Mouse (Mus musculus): ENCODE results near the gene Aqp3. TPM values are rescaled to one million over a fixed set of nuclear protein-coding genes. Genes with fewer than 3 reads are reported as not detected.

The Aqp3 gene
- polyA plus RNA-seq, 1 experiment from 2014 or later = 0.08 TPM

- Histone ChIP-seq H3K4me2 (replicated peaks) (no peak overlapping the region), H3K9ac (replicated peaks) (no peak overlapping the region), H3K4me1 (replicated peaks) (peaks cover under 1% of the 10 kb centered on the region), H3K27me3 (0 out of 2 replicates have a peak, but pooled peaks cover 8% of the 10 kb centered on the region), H3K4me3 (replicated peaks) (no peak overlapping the region), H3K36me3 (no peaks in the 10 kb centered on the region), H3K9me3 (no peaks in the 10 kb centered on the region), H3K27ac (no peak overlapping the region)
- WGBS = 1% methylated on average over 2 of the region's 2 CpGs
- ATAC-seq = peak; percentile 74; the same call in 1 of the 2 replicates
Observed at GRCm38 (mm10) chr4:41129406-41129805, 31.4 kb upstream of the Aqp3 start.

- peaks cover 11% of the 10 kb centered on the region for H3K4me1 ChIP-seq (replicated peaks)
Observed at GRCm38 (mm10) chr4:41124180-41124951, 26.4 kb upstream of the Aqp3 start, which contains the start of gene Nol6. Gene Nol6 (minus strand): TSS chr4:41124455.

GRCm38 (mm10) chr4:41118706-41119292 lies 20.8 kb upstream of the Aqp3 start:
- Histone ChIP-seq H3K9ac (replicated peaks) (no peak overlapping the region), H3K4me3 (replicated peaks) (no peak overlapping the region), H3K9me3 (no peaks in the 10 kb centered on the region), H3K27ac (no peak overlapping the region), H3K4me2 (replicated peaks) (no peak overlapping the region), H3K36me3 (peaks cover 92% of the 10 kb centered on the region), H3K27me3 (no peaks in the 10 kb centered on the region), H3K4me1 (replicated peaks) (peaks cover 10% of the 10 kb centered on the region)
- 73% methylated on average over 11 of the region's 11 CpGs for WGBS
- ATAC-seq = peak; percentile 51

More at GRCm38 (mm10) chr4:41124180-41124951, 26.4 kb upstream of the Aqp3 start, which contains the start of gene Nol6:
- Histone ChIP-seq H3K27me3 (0 out of 2 replicates have a peak, but pooled peaks cover 4% of the 10 kb centered on the region), H3K36me3 (peaks cover 36% of the 10 kb centered on the region), H3K4me3 (replicated peaks) (peak within 1 kb of the TSS; percentile 73), H3K4me2 (replicated peaks) (peak within 1 kb of the TSS; percentile 92), H3K27ac (0 out of 2 replicates have a peak within 1 kb of the TSS, but pooled peaks have one; percentile 44), H3K9ac (replicated peaks) (peak within 1 kb of the TSS; percentile 74), H3K9me3 (no peaks in the 10 kb centered on the region)
- ATAC-seq = peak; percentile 100
- WGBS = 3% methylated on average over 29 of the region's 29 CpGs

GRCm38 (mm10) chr4:41116817-41117216 lies 18.8 kb upstream of the Aqp3 start:
- no peak overlapping the region for H3K4me3 ChIP-seq (replicated peaks)
- WGBS = 88% methylated on average over 3 of the region's 3 CpGs
- H3K27me3 ChIP-seq = no peaks in the 10 kb centered on the region
- H3K4me1 ChIP-seq (replicated peaks) = no peaks in the 10 kb centered on the region
- no peaks in the 10 kb centered on the region for H3K9me3 ChIP-seq
- no peak overlapping the region for H3K27ac ChIP-seq
- no peak for ATAC-seq
- peaks cover 84% of the 10 kb centered on the region for H3K36me3 ChIP-seq
- no peak overlapping the region for H3K9ac ChIP-seq (replicated peaks)
- H3K4me2 ChIP-seq (replicated peaks) = no peak overlapping the region

GRCm38 (mm10) chr4:41115793-41116192 lies 17.8 kb upstream of the Aqp3 start:
- no peak for ATAC-seq
- WGBS = 95% methylated on average over 14 of the region's 15 CpGs
- H3K9me3 ChIP-seq = no peaks in the 10 kb centered on the region
- no peaks in the 10 kb centered on the region for H3K27me3 ChIP-seq
- H3K4me2 ChIP-seq (replicated peaks) = no peak overlapping the region
- no peak overlapping the region for H3K9ac ChIP-seq (replicated peaks)
- H3K4me3 ChIP-seq (replicated peaks) = no peak overlapping the region
- no peak overlapping the region for H3K27ac ChIP-seq
- peaks cover 73% of the 10 kb centered on the region for H3K36me3 ChIP-seq
- H3K4me1 ChIP-seq (replicated peaks) = no peaks in the 10 kb centered on the region

- ATAC-seq = no peak
- H3K4me3 ChIP-seq (replicated peaks) = no peak overlapping the region
- no peaks in the 10 kb centered on the region for H3K27me3 ChIP-seq
- no peak overlapping the region for H3K4me2 ChIP-seq (replicated peaks)
- no peak overlapping the region for H3K9ac ChIP-seq (replicated peaks)
- no peaks in the 10 kb centered on the region for H3K9me3 ChIP-seq
- H3K36me3 ChIP-seq = peaks cover 66% of the 10 kb centered on the region
- H3K27ac ChIP-seq = no peak overlapping the region
- H3K4me1 ChIP-seq (replicated peaks) = no peaks in the 10 kb centered on the region
- 91% methylated on average over 6 of the region's 6 CpGs for WGBS
Observed at GRCm38 (mm10) chr4:41115074-41115473, 17.1 kb upstream of the Aqp3 start.

GRCm38 (mm10) chr4:41114358-41115070 lies 16.5 kb upstream of the Aqp3 start:
- Histone ChIP-seq H3K4me2 (replicated peaks) (no peak overlapping the region), H3K27me3 (no peaks in the 10 kb centered on the region), H3K9me3 (no peaks in the 10 kb centered on the region), H3K9ac (replicated peaks) (no peak overlapping the region), H3K36me3 (peaks cover 61% of the 10 kb centered on the region), H3K27ac (no peak overlapping the region), H3K4me3 (replicated peaks) (no peak overlapping the region), H3K4me1 (replicated peaks) (no peaks in the 10 kb centered on the region)
- ATAC-seq = no peak
- WGBS = 89% methylated on average over 9 of the region's 9 CpGs

- H3K4me1 ChIP-seq (replicated peaks) = no peaks in the 10 kb centered on the region
- no peak overlapping the region for H3K4me2 ChIP-seq (replicated peaks)
- WGBS = 82% methylated on average over 10 of the region's 10 CpGs
- H3K9me3 ChIP-seq = no peaks in the 10 kb centered on the region
- H3K9ac ChIP-seq (replicated peaks) = no peak overlapping the region
- no peaks in the 10 kb centered on the region for H3K27me3 ChIP-seq
- H3K36me3 ChIP-seq = peaks cover 4% of the 10 kb centered on the region
- no peak for ATAC-seq
- H3K4me3 ChIP-seq (replicated peaks) = no peak overlapping the region
- H3K27ac ChIP-seq = no peak overlapping the region
Observed at GRCm38 (mm10) chr4:41108717-41109425, 10.9 kb upstream of the Aqp3 start.

GRCm38 (mm10) chr4:41107440-41107839 lies 9.5 kb upstream of the Aqp3 start:
- H3K4me3 ChIP-seq (replicated peaks) = no peak overlapping the region
- no peaks in the 10 kb centered on the region for H3K4me1 ChIP-seq (replicated peaks)
- H3K27me3 ChIP-seq = no peaks in the 10 kb centered on the region
- H3K36me3 ChIP-seq = no peaks in the 10 kb centered on the region
- no peak overlapping the region for H3K9ac ChIP-seq (replicated peaks)
- WGBS = 78% methylated on average over 4 of the region's 4 CpGs
- no peaks in the 10 kb centered on the region for H3K9me3 ChIP-seq
- H3K4me2 ChIP-seq (replicated peaks) = no peak overlapping the region
- 0 out of 2 replicates have a peak overlapping the region, but pooled peaks have one; percentile 3 for H3K27ac ChIP-seq
- no peak for ATAC-seq

GRCm38 (mm10) chr4:41102901-41103300 lies 4.9 kb upstream of the Aqp3 start:
- no peak for ATAC-seq
- peaks cover 12% of the 10 kb centered on the region for H3K27me3 ChIP-seq
- H3K9me3 ChIP-seq = no peaks in the 10 kb centered on the region
- peaks cover 8% of the 10 kb centered on the region for H3K4me1 ChIP-seq (replicated peaks)
- H3K9ac ChIP-seq (replicated peaks) = no peak overlapping the region
- no peaks in the 10 kb centered on the region for H3K36me3 ChIP-seq
- H3K27ac ChIP-seq = no peak overlapping the region
- no peak overlapping the region for H3K4me3 ChIP-seq (replicated peaks)
- H3K4me2 ChIP-seq (replicated peaks) = no peak overlapping the region

GRCm38 (mm10) chr4:41100986-41101385 lies 3.0 kb upstream of the Aqp3 start:
- no peak for ATAC-seq
- WGBS = 14% methylated on average over 1 of the region's 1 CpGs

More at GRCm38 (mm10) chr4:41100986-41101385, 3.0 kb upstream of the Aqp3 start:
- Histone ChIP-seq H3K4me3 (replicated peaks) (no peak overlapping the region), H3K36me3 (no peaks in the 10 kb centered on the region), H3K9ac (replicated peaks) (no peak overlapping the region), H3K27ac (no peak overlapping the region), H3K9me3 (no peaks in the 10 kb centered on the region), H3K27me3 (peaks cover 32% of the 10 kb centered on the region), H3K4me2 (replicated peaks) (no peak overlapping the region), H3K4me1 (replicated peaks) (peaks cover 13% of the 10 kb centered on the region)
